32 mouse cellular contexts compared by ENCODE assay signal in genomic region chr12:10340604-10341003, GRCm38 (mm10). TPM values are rescaled to one million over a fixed set of nuclear protein-coding genes. Genes with fewer than 3 reads are reported as not detected.
DNase-seq lines count a peak whose midpoint lies in the region; ATAC-seq lines count a peak whose summit lies in the region.
"Had no signal": no experiment of that assay in that cellular context is flagged by ENCODE, and none has a peak within 500 bp of the region (broad histone marks: within the 10 kb centered on the region; RNA-seq: fewer than 3 reads in every experiment).

No protein-coding gene starts in this region.

- DNase-seq in embryo, embryonic 10 days (ENCODE audit: low spot score), result peak; percentile 9
- no peak for DNase-seq in embryo, embryonic 11 days
- DNase-seq in kidney, adult 18-20 months, result no peak
- peak; percentile 22 for DNase-seq in kidney, postnatal 10 days
- DNase-seq in kidney, adult 11 months, result no peak
- DNase-seq in kidney, postnatal 14 days, result peak; percentile 29
- DNase-seq: adrenal gland, adult 8-10 months; adrenal gland, postnatal 36 days; cerebellum, adult 18-20 months; cerebellum, adult 9-10 months; cerebellum, postnatal 14 days; gastrocnemius, postnatal 10 days; gastrocnemius, postnatal 36 days; heart, adult 2 months; heart, postnatal 14 days; heart, postnatal 4 days had no signal

- H3K9me3 ChIP-seq in kidney, embryonic 15.5 days (replicated peaks), result no peaks in the 10 kb centered on the region
- H3K9me3 ChIP-seq: forebrain, embryonic 10.5 days; forebrain, embryonic 13.5 days; heart, embryonic 10.5 days; heart, embryonic 13.5 days had no signal

- peak; percentile 58 for ATAC-seq in kidney, embryonic 15.5 days (replicated peaks; ENCODE audit: low FRiP score)
- ATAC-seq in megakaryocyte, adult 5-6 weeks (ENCODE audit: poor library complexity, severe bottlenecking), result no peak
- ATAC-seq: activated CD4-positive, CD25-positive, alpha-beta regulatory T cell, adult 4 months; forebrain, embryonic 13.5 days; forebrain, embryonic 16.5 days had no signal

- no peak overlapping the region for H3K4me2 ChIP-seq in kidney, embryonic 15.5 days
- H3K4me2 ChIP-seq: forebrain, embryonic 13.5 days; heart, embryonic 13.5 days; hindbrain, embryonic 14.5 days had no signal

- H3K36me3 ChIP-seq in kidney, embryonic 15.5 days, result no peaks in the 10 kb centered on the region
- H3K36me3 ChIP-seq: forebrain, embryonic 10.5 days; heart, embryonic 10.5 days; heart, embryonic 13.5 days had no signal

- H3K27me3 ChIP-seq in kidney, embryonic 15.5 days, result no peaks in the 10 kb centered on the region
- H3K27me3 ChIP-seq: forebrain, embryonic 13.5 days; heart, embryonic 13.5 days had no signal

- no peak overlapping the region for H3K27ac ChIP-seq in kidney, embryonic 15.5 days
- H3K27ac ChIP-seq: forebrain, embryonic 10.5 days; forebrain, embryonic 13.5 days; heart, adult 2 months; heart, embryonic 10.5 days; heart, embryonic 13.5 days; hindbrain, embryonic 14.5 days had no signal

- H3K4me3 ChIP-seq in kidney, embryonic 15.5 days (replicated peaks), result no peak overlapping the region
- H3K4me3 ChIP-seq: forebrain, embryonic 10.5 days; forebrain, embryonic 13.5 days; heart, adult 2 months; heart, embryonic 10.5 days; heart, embryonic 13.5 days had no signal

- no peak overlapping the region for H3K9ac ChIP-seq in kidney, embryonic 15.5 days
- H3K9ac ChIP-seq: forebrain, embryonic 13.5 days; heart, embryonic 13.5 days; hindbrain, embryonic 14.5 days had no signal

- 23% methylated on average over 5 of the region's 5 CpGs for WGBS in kidney, embryonic 15.5 days

- no peaks in the 10 kb centered on the region for H3K4me1 ChIP-seq in kidney, embryonic 15.5 days
- H3K4me1 ChIP-seq: forebrain, embryonic 10.5 days; forebrain, embryonic 13.5 days; heart, embryonic 10.5 days; heart, embryonic 13.5 days had no signal

RNA-seq across cellular contexts. Expression of gene Nt5c1b, which starts 29.2 kb away (rescaled TPM):
- polyA plus RNA-seq in kidney, embryonic 15.5 days (2015; fragmentation: Nextera tagmentation; extraction: Ambion mirVana), result 0.12 TPM in 1 of 2 replicates, not detected in the other
- not detected in 2 replicates for total RNA-seq in megakaryocyte, adult 5-6 weeks (2015)
- total RNA-seq in megakaryocyte, adult 5-6 weeks (2017), result not detected in 2 replicates
- total RNA-seq: adrenal gland, adult 8-10 months; adrenal gland, postnatal 36 days; common myeloid progenitor, adult 5-6 weeks; ES-E14; gastrocnemius, adult 18-20 months; gastrocnemius, postnatal 10 days; gastrocnemius, postnatal 36 days; granulocyte monocyte progenitor cell, adult 5-6 weeks; heart, adult 2 months; heart, postnatal 14 days; heart, postnatal 4 days had no signal
- polyA plus RNA-seq: activated CD4-positive, CD25-positive, alpha-beta regulatory T cell, adult 4 months; embryonic facial prominence, embryonic 11.5 days; embryonic facial prominence, embryonic 14.5 days; forebrain, embryonic 10.5 days; forebrain, embryonic 13.5 days; forebrain, embryonic 16.5 days; heart, embryonic 10.5 days; heart, embryonic 13.5 days; hindbrain, embryonic 11.5 days; hindbrain, embryonic 14.5 days had no signal

RNA-seq across cellular contexts. Expression of gene Rdh14, which starts 50.0 kb away (rescaled TPM):
- 36.1 and 36.5 TPM in 2 replicates for polyA plus RNA-seq in kidney, embryonic 15.5 days (2015; fragmentation: Nextera tagmentation; extraction: Ambion mirVana)
- total RNA-seq in megakaryocyte, adult 5-6 weeks (2015), result 13.8 and 15.5 TPM in 2 replicates
- total RNA-seq in megakaryocyte, adult 5-6 weeks (2017), result 7.1 and 8.5 TPM in 2 replicates

Comparison
In these comparisons a context has a peak if more than half of its experiments do, and no peak if none do; other contexts are left out.
1. DNase-seq: peak in embryo, embryonic 10 days (single experiment), kidney, postnatal 10 days (single experiment) and kidney, postnatal 14 days (single experiment); none in embryo, embryonic 11 days (single experiment), kidney, adult 18-20 months (single experiment) and kidney, adult 11 months (single experiment).